Mouse (Mus musculus): ENCODE data around the gene Nrxn3. TPM values are rescaled to one million over a fixed set of nuclear protein-coding genes. Genes with fewer than 3 reads are reported as not detected.

The Nrxn3 gene
- polyA plus RNA-seq, 1 experiment from 2014 or later = 1.0 TPM

Small RNA genes lying within 50 kb of the gene (microRNA-seq; reads per million reads assigned to microRNA genes)
- gene Gm23989 (not detected), gene Gm27313 (not detected)
